Mouse (Mus musculus) testis, adult 2 months (tissue): ENCODE measurements around the gene Serpina11. TPM values are rescaled to one million over a fixed set of nuclear protein-coding genes. Genes with fewer than 3 reads are reported as not detected.

Experiments
- H3K27ac ChIP-seq: fragments of 200-500 bp; 2 replicates; pipeline ENCODE4 v1.5.1; 2012; ENCODE audit warnings: low read depth, low read length; ENCODE audit not compliant: control insufficient read depth, insufficient read depth
- H3K27me3 ChIP-seq: fragments of 200-500 bp; 2 replicates; pipeline ENCODE4 v1.6.1; 2012; ENCODE audit warnings: mild to moderate bottlenecking, low read length, moderate library complexity; ENCODE audit not compliant: control insufficient read depth, insufficient read depth
- H3K36me3 ChIP-seq: fragments of 200-500 bp; 2 replicates; pipeline ENCODE4 v1.6.1; 2012; ENCODE audit warnings: mild to moderate bottlenecking, low read length; ENCODE audit not compliant: control insufficient read depth, insufficient read depth
- H3K4me1 ChIP-seq: fragments of 200-500 bp; 2 replicates; pipeline ENCODE4 v1.6.1; 2012; ENCODE audit warnings: low read length; ENCODE audit not compliant: control insufficient read depth, insufficient read depth
- H3K4me3 ChIP-seq: fragments of 200-500 bp; 2 replicates; pipeline ENCODE4 v1.5.1; 2012; ENCODE audit warnings: low read depth, mild to moderate bottlenecking, low read length, moderate library complexity, mixed read lengths; ENCODE audit not compliant: control insufficient read depth
- CTCF ChIP-seq: fragments of 200-500 bp; IDR thresholded peaks from 2 replicates; pipeline ENCODE4 v1.5.1; 2012; ENCODE audit warnings: low read depth, mild to moderate bottlenecking, inconsistent platforms, low read length, moderate library complexity; ENCODE audit not compliant: control insufficient read depth, insufficient read depth, insufficient replicate concordance
- POLR2A ChIP-seq: fragments of 200-500 bp; IDR thresholded peaks from 2 replicates; pipeline ENCODE4 v1.6.1; 2012; ENCODE audit warnings: low read depth, mild to moderate bottlenecking, inconsistent platforms, low read length, moderate library complexity; ENCODE audit not compliant: control insufficient read depth
- polyA plus RNA-seq: library from polyadenylated mRNA; depleted of rRNA; stranded (reverse); fragments of >200 nt; gene quantifications from 2 replicates; pipeline ENCODE4 v1.2.3, GENCODE M21; 2012; rRNA removed

The Serpina11 gene
- not detected in 2 replicates for polyA plus RNA-seq

GRCm38 (mm10) chr12:103989857-103990256, at the start of gene Serpina11:
Gene Serpina11 (minus strand): TSS chr12:103989957.
- Histone ChIP-seq H3K27me3 (no peaks in the 10 kb centered on the region), H3K36me3 (no peaks in the 10 kb centered on the region), H3K4me3 (no peak within 1 kb of the TSS), H3K27ac (no peak within 1 kb of the TSS), H3K4me1 (no peaks in the 10 kb centered on the region)
- no peak for TF ChIP-seq POLR2A
- TF ChIP-seq CTCF = no peak

GRCm38 (mm10) chr12:104038181-104038580, 48.4 kb upstream of the Serpina11 start:
- no peak overlapping the region for H3K4me3 ChIP-seq
- H3K36me3 ChIP-seq = no peaks in the 10 kb centered on the region
- H3K4me1 ChIP-seq = no peaks in the 10 kb centered on the region; the same call in 1 of the 2 replicates
- H3K27me3 ChIP-seq = no peaks in the 10 kb centered on the region
- no peak for TF ChIP-seq CTCF
- TF ChIP-seq POLR2A = no peak
- no peak overlapping the region for H3K27ac ChIP-seq

GRCm38 (mm10) chr12:104033752-104034151, 44.0 kb upstream of the Serpina11 start:
- TF ChIP-seq CTCF (no peak), POLR2A (no peak)
- H3K36me3 ChIP-seq = no peaks in the 10 kb centered on the region
- peaks cover 6% of the 10 kb centered on the region for H3K4me1 ChIP-seq
- no peak overlapping the region for H3K4me3 ChIP-seq
- no peaks in the 10 kb centered on the region for H3K27me3 ChIP-seq
- no peak overlapping the region for H3K27ac ChIP-seq

GRCm38 (mm10) chr12:104029986-104030385, 40.2 kb upstream of the Serpina11 start:
- peak; percentile 85 for TF ChIP-seq CTCF
- TF ChIP-seq POLR2A = no peak
- H3K36me3 ChIP-seq = no peaks in the 10 kb centered on the region

GRCm38 (mm10) chr12:104015280-104015679, 25.5 kb upstream of the Serpina11 start:
- Histone ChIP-seq H3K4me1 (no peaks in the 10 kb centered on the region), H3K36me3 (no peaks in the 10 kb centered on the region), H3K4me3 (no peak overlapping the region), H3K27me3 (no peaks in the 10 kb centered on the region), H3K27ac (no peak overlapping the region)
- TF ChIP-seq POLR2A (no peak), CTCF (no peak)

More at GRCm38 (mm10) chr12:104029986-104030385, 40.2 kb upstream of the Serpina11 start:
- H3K27me3 ChIP-seq = no peaks in the 10 kb centered on the region
- H3K4me1 ChIP-seq = peaks cover 6% of the 10 kb centered on the region
- H3K4me3 ChIP-seq = peak overlapping the region; percentile 24; the same call in 1 of the 2 replicates
- H3K27ac ChIP-seq = no peak overlapping the region

- no peak for TF ChIP-seq CTCF
- TF ChIP-seq POLR2A = no peak
- Histone ChIP-seq H3K36me3 (no peaks in the 10 kb centered on the region), H3K4me1 (no peaks in the 10 kb centered on the region)
Observed at GRCm38 (mm10) chr12:104013620-104014019, 23.9 kb upstream of the Serpina11 start, which contains the start of gene Serpina9. Gene Serpina9 (minus strand): TSS chr12:104013755.

GRCm38 (mm10) chr12:104004689-104005088, 14.9 kb upstream of the Serpina11 start:
- TF ChIP-seq CTCF (peak; percentile 82; the same call in 1 of the 2 replicates), POLR2A (no peak)
- no peaks in the 10 kb centered on the region for H3K36me3 ChIP-seq
- H3K27ac ChIP-seq = no peak overlapping the region
- H3K4me3 ChIP-seq = no peak overlapping the region
- no peaks in the 10 kb centered on the region for H3K27me3 ChIP-seq
- no peaks in the 10 kb centered on the region for H3K4me1 ChIP-seq

More at GRCm38 (mm10) chr12:104013620-104014019, 23.9 kb upstream of the Serpina11 start, which contains the start of gene Serpina9:
- no peak within 1 kb of the TSS for H3K27ac ChIP-seq
- no peak within 1 kb of the TSS for H3K4me3 ChIP-seq
- H3K27me3 ChIP-seq = no peaks in the 10 kb centered on the region

- Histone ChIP-seq H3K4me1 (no peaks in the 10 kb centered on the region), H3K4me3 (no peak overlapping the region), H3K27me3 (no peaks in the 10 kb centered on the region), H3K36me3 (no peaks in the 10 kb centered on the region), H3K27ac (no peak overlapping the region)
- TF ChIP-seq POLR2A (no peak), CTCF (no peak)
Observed at GRCm38 (mm10) chr12:104003238-104003612, 13.5 kb upstream of the Serpina11 start.
